Mouse (Mus musculus) heart, adult 9 months (tissue): ENCODE results near the gene Slc33a1.

Source experiments
- DNase-seq, 2 experiments: peaks; one replicate each; pipeline ENCODE4 v3.0.0; 2022; ENCODE audit warnings: low spot score in 2 of 2

Slc33a1 gene

GRCm38 (mm10) chr3:63964100-63964921 lies at the start of gene Slc33a1:
Gene Slc33a1, minus strand, starts transcription at chr3:63964768.
- DNase-seq = peak; percentile 99

- no peak for DNase-seq
These were observed 24.3 kb upstream of the Slc33a1 start for GRCm38 (mm10) chr3:63988722-63989440.

GRCm38 (mm10) chr3:63986656-63987055 lies 22.1 kb upstream of the Slc33a1 start:
- DNase-seq = no peak

DNA sequence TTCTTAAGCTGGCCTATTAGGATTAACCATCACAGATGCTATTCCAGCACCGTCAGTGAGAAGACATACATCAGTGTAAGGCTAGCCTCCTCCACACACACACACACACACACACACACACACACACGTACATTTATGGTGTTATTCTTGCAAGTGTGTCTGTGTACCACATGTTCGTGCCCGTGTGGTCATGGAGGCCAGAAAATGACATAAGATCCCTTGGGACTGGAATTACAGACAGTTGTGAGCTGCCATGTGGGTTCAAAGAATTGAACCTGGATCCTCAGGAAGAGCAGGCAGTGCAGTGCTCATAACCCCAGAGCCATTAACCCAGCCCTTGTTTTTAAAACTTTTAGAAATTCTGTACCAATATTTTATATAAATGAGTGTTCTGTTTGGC lies 13.3 kb upstream of the Slc33a1 start:
- DNase-seq = no peak

DNA sequence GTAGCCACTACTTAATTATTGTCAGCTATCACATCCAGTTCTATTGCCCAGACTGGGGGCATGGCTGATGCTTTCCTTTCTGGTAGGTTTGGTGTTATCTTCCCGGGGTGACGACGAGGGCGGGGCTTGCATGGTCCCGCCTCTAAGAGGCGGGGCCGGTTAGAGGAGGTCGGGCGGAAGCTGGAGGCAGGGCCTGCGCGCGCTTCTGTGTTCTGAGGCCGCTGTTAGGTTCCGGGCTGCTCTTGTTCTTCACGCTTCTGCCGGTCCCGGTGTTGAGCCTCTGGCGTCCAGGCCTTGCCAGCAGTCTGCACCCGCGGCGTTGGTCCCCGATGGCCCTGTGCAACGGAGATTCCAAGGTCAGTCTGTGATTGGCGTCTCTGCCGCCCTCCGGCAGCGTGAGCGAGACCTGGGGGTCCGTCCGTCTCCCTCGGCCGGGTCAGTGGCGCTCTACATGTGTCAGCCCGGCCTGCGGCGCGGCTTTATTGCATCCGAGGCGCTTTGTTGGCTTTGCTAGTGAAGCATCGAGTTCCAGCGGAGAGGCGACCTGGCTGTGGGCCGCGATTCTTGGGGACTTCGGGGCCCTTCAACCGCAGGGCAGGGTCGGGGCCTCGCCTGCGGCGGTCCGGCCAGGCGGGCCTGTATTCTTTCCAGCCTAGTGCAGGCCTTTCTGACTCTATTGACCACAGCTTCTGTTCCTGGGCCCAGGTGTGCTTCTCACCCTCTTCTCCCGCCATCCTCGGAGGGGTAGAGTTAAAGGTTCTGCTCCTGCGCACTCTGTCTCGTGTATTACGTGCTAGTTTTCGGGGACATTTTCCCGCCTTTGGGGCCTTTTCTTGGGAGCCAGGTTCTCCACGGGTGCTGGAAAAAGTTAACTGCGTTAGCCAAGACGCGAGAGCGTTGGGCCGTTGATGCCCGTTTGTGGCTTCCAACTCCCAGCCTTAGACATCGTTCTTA lies 11.7 kb upstream of the Slc33a1 start, which contains the start of gene Gmps:
Gene Gmps (plus strand): TSS at position 152 of the 954 bp plus-strand sequence.
- peak; percentile 91 to 95 for DNase-seq

- no peak for DNase-seq
These were observed 1.4 kb upstream of the Slc33a1 start for GRCm38 (mm10) chr3:63965929-63966328.

GRCm38 (mm10) chr3:63964922-63965249 lies 318 bp upstream of the Slc33a1 start:
- DNase-seq = no peak

DNA sequence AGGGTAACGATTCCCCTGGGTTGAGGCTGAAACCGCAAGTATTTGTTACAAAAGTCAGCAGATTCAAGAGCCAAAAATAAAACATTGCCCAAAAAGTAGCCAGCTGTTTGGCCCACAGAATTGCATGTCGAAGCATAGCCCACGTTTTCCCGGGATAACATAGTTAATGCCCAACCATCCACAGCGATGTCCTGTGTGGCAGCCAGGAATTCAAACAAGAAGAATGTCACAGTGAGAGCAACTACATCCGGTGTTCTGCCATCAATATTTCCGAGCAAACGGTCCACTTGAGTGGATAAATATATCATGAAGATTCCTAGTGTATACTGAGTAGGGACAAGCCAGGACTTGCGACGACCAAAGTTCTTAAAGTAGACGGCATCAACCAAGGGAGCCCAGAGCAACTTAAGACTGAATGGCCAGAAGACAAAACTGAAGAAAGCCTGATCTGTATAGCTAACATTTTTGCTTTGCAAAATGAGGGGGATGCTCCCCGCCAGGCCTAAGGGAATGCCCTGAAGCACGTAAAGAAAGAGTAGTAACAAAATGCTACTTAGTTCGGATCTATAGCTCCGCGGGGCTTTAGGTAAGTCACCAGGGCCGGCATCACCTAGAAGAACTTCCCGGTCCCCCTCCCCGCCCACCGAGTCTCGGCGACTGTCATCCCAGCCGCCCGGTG lies 1.0 kb downstream of the Slc33a1 start:
- DNase-seq = no peak

GRCm38 (mm10) chr3:63949837-63950236 lies 14.7 kb downstream of the Slc33a1 start:
- DNase-seq = no peak

- DNase-seq = no peak
These were observed 23.2 kb downstream of the Slc33a1 start for GRCm38 (mm10) chr3:63941204-63941850.

DNA sequence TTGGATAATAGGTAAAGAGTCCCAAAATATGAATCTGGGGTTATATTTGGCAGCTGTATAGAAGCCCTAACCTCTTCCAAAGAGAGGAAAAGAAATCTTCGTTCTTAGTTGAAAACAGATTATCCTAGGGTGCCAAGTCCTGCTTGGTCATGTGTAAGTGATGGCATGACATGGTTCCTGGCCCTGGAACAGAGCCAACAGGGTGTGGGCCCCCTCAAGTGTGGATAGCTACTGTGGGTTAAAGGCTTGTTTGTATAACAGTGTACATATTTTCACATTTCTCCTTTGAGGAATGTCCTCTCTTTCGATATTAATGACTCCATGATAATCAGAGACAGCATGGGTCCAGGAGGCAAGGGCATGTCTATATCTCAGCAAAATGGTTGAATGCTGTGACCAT lies 25.6 kb downstream of the Slc33a1 start:
- DNase-seq = no peak

DNA sequence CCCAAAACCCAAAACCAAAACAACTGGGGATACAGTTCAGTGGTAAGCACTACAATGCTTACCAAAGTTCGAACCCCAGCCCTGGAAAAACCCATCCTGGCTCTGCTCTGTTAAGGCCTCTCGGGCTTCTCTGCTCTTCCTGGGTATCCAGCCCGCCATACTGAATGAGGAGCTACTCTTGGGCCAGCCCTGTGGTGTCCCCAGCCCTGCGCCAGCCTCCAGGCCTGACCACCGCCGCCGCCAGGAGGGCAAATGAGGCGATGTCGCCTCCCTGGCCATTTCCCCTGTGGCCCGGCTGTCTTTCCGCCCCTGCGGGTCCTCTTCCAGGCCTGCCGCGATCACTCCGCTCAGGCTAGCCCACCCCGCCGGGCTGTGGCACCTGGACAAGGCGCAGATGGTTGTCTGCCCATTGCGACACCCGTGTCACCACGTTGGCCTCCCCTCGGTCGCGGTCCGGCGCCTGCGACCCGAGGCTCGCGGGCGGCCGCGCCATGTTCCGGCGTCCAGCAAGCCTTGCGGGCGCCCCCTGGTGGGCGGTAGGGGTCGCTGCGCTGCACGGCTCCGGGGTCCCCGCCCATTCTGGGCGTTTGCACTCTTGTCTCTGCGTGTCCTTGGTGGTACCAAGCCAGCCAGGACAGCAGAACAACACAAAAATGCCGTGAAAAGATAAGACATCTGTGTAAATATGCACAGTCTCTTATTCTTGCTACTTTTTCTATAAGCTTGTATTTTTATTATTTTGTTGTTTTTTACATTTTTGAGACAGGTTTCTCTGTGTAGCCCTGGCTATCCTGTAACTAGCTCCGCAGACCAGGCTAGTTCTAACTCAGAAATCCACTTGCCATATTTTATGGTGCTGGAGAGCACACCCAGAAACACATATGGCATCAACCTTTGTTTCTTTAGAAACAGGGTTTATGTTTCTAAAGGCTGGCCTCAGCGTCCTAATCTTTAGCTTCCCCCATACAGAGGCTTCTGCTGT lies 35.4 kb downstream of the Slc33a1 start, which contains the start of gene E130311K13Rik:
Gene E130311K13Rik (minus strand): TSS at position 595 of the 982 bp plus-strand sequence.
- peak; percentile 85 to 92 for DNase-seq

DNA sequence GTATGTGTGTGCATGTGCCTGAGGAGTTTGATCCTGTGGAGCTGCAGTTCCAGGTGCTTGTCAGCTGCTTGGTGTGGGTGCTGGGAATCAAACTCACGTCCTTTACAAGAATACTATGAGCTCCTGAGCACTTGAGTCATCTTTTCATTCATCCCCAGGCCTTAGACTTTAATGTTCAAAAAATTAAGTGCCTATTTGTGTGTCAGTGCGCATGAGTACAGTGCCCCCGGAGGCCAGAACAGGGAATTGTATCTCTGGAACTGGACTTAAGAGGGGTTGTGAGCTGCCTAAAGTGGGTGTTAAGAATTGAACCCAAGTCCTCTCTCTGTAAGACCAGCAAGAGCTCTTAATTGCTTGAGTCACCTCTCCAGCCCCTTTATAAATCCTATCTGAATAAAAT lies 44.9 kb downstream of the Slc33a1 start:
- DNase-seq = no peak

GRCm38 (mm10) chr3:63910301-63910700 lies 54.3 kb downstream of the Slc33a1 start:
- DNase-seq = no peak

GRCm38 (mm10) chr3:63905241-63905640 lies 59.3 kb downstream of the Slc33a1 start:
- no peak for DNase-seq

DNA sequence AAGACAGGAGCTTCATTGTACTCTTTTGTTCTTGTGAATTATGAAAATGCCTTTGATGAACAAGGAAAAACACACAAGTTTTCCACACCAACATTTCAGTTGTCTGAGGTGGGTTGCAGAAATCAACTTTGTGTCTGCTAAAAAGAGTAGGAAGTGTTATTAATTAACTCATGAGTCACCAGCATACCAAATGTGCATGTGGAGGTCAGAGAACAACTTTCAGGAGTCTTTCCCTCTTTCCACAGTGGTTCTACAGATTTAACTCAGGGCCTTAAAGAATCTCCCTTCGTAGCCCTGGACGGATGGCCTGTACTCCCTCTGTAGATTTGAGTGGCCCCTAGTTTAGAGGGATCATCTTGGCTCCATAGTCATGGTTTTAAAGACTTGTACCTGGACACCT lies 60.4 kb downstream of the Slc33a1 start:
- no peak for DNase-seq

DNA sequence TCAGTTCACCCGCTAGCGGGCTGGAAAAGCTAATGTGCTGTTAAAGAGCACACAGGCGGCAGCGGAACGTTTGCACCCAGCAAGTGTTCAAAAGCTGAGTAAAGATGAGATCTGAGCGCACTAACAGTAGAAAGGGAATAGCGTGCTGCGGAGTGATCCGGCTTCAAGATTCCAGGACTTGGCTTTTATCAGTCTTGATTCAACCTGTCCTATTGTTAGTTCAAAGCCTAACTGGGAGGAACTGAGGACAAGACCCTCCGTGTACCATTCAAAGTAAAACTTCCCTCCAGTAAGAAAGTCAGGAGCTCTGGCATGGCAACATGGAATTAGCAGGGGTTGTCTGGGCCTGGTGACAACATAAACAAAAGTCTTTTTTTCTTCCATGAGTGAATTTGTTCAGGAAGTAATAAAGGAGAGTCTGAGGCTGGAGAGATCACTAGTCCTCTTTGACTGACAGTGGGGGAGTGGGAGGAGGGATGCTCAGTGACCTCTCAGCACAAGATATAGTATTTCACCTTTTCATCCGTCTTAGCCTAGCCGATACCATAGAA lies 64.5 kb downstream of the Slc33a1 start:
- no peak for DNase-seq

GRCm38 (mm10) chr3:63899309-63899695 lies 65.3 kb downstream of the Slc33a1 start, which contains the start of gene Plch1:
Gene Plch1, minus strand, starts transcription at chr3:63899472.
- DNase-seq = no peak
